Mouse (Mus musculus): Measurements from ENCODE around the gene Usp25. TPM values are rescaled to one million over a fixed set of nuclear protein-coding genes. Genes with fewer than 3 reads are reported as not detected.

Gene Usp25
- polyA plus RNA-seq, 1 experiment = 42.1 TPM

DNA sequence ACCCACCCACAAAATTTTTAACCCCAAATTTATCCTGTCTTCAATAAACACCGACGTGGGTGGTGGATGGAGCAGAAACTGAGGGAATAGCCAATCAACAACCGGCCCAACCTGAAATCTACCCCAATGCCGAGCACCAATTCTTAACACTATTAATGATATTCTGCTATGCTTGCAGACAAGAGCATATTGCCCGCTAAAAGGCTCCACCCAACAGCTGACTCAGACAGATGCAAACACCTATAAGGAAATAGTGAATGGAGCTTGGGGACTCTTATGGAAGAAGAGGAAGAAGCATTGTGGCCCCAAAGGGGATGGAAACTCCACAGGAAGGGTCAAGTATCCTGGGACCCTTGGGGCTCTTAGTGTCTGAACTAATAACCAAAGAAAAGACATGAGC is 133.3 kb downstream of the Usp25 start:
- no peak for TF ChIP-seq CTCF (IDR thresholded peaks at IDR 0.05; ENCODE audit: control insufficient read depth, insufficient read depth, insufficient replicate concordance, low read depth, low read length)
- no peak for TF ChIP-seq POLR2A (IDR thresholded peaks at IDR 0.05; ENCODE audit: control insufficient read depth, low read depth, low read length)
- Histone ChIP-seq H3K36me3 (ENCODE audit: control insufficient read depth, insufficient read depth, low read length) (no peaks in the 10 kb centered on the region), H3K27ac (ENCODE audit: control insufficient read depth, insufficient read depth, low read depth, low read length) (no peak overlapping the region), H3K4me3 (ENCODE audit: control insufficient read depth, low read depth, low read length) (no peak overlapping the region), H3K27me3 (ENCODE audit: control insufficient read depth, insufficient read depth, low read length) (no peaks in the 10 kb centered on the region), H3K4me1 (ENCODE audit: control insufficient read depth, insufficient read depth, low read length) (no peaks in the 10 kb centered on the region)

DNA sequence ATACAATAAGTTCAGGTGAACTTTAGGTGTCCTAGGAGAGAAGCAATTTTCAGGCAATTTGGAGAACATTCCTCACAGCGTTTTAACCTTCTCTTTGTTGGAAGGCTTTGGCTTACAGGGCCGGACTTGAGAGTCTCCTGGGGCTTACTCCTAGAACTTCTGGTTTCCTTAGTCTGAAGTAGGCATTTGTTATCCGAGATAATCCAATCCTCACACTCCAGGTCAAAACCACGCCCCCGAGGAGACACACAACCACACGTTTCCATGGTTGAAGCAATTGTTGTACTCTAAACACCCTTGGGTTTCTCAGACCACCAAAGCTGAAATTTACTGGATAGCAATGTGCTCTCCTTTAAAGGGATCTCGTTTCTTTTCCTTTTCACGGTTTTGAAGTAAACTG is 136.8 kb downstream of the Usp25 start:
- no peak overlapping the region for H3K27ac ChIP-seq (ENCODE audit: control insufficient read depth, insufficient read depth, low read depth, low read length)
- TF ChIP-seq CTCF (IDR thresholded peaks at IDR 0.05; ENCODE audit: control insufficient read depth, insufficient read depth, insufficient replicate concordance, low read depth, low read length) = no peak
- TF ChIP-seq POLR2A (IDR thresholded peaks at IDR 0.05; ENCODE audit: control insufficient read depth, low read depth, low read length) = no peak
- H3K4me1 ChIP-seq (ENCODE audit: control insufficient read depth, insufficient read depth, low read length) = no peaks in the 10 kb centered on the region
- no peaks in the 10 kb centered on the region for H3K27me3 ChIP-seq (ENCODE audit: control insufficient read depth, insufficient read depth, low read length)
- no peak overlapping the region for H3K4me3 ChIP-seq (ENCODE audit: control insufficient read depth, low read depth, low read length)
- H3K36me3 ChIP-seq (ENCODE audit: control insufficient read depth, insufficient read depth, low read length) = no peaks in the 10 kb centered on the region

DNA sequence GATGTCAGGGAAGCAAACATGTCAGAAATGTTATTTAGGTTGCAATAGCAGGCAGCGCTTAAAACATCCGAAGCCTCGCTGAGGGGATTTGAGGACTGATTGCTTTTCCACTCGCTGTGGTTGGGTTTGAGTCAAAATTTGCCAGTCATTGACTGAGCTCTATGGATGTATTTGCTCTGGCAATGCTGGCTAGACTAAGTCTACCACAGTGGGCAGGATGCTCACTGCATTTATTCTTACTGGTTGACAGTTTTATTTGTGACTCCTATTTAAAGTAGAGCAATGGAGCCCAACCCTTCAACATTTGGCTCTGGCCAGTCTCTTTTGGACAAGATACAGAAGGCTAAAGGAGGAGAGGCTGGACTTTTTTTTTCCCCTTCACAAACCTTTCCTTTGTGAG is 137.4 kb downstream of the Usp25 start:
- Histone ChIP-seq H3K4me3 (ENCODE audit: control insufficient read depth, low read depth, low read length) (no peak overlapping the region), H3K4me1 (ENCODE audit: control insufficient read depth, insufficient read depth, low read length) (no peaks in the 10 kb centered on the region), H3K27ac (ENCODE audit: control insufficient read depth, insufficient read depth, low read depth, low read length) (no peak overlapping the region), H3K36me3 (ENCODE audit: control insufficient read depth, insufficient read depth, low read length) (no peaks in the 10 kb centered on the region), H3K27me3 (ENCODE audit: control insufficient read depth, insufficient read depth, low read length) (no peaks in the 10 kb centered on the region)
- TF ChIP-seq CTCF (IDR thresholded peaks at IDR 0.05; ENCODE audit: control insufficient read depth, insufficient read depth, insufficient replicate concordance, low read depth, low read length) (no peak), POLR2A (IDR thresholded peaks at IDR 0.05; ENCODE audit: control insufficient read depth, low read depth, low read length) (no peak)

DNA sequence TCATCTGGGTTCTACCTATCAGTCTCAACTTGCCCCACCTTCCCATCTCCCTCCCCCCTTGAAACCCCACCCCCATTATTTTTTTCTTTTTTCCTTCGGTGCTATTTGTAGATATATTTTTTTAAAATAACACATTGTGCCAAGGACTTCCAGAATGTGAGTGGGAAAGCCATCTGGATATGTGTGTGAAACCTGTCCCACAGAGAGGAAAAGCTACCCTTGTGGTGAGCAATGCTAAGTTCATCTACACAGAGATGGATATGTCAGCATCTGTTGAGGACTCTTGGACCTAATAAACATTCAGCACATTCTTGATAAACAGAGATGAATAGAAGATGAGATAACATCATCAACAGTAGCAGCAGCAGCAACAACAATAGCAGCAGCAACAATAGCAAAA is 138.8 kb downstream of the Usp25 start:
- Histone ChIP-seq H3K36me3 (ENCODE audit: control insufficient read depth, insufficient read depth, low read length) (no peaks in the 10 kb centered on the region), H3K4me1 (ENCODE audit: control insufficient read depth, insufficient read depth, low read length) (no peaks in the 10 kb centered on the region), H3K4me3 (ENCODE audit: control insufficient read depth, low read depth, low read length) (no peak overlapping the region), H3K27me3 (ENCODE audit: control insufficient read depth, insufficient read depth, low read length) (no peaks in the 10 kb centered on the region), H3K27ac (ENCODE audit: control insufficient read depth, insufficient read depth, low read depth, low read length) (no peak overlapping the region)
- no peak for TF ChIP-seq POLR2A (IDR thresholded peaks at IDR 0.05; ENCODE audit: control insufficient read depth, low read depth, low read length)
- TF ChIP-seq CTCF (IDR thresholded peaks at IDR 0.05; ENCODE audit: control insufficient read depth, insufficient read depth, insufficient replicate concordance, low read depth, low read length) = no peak

DNA sequence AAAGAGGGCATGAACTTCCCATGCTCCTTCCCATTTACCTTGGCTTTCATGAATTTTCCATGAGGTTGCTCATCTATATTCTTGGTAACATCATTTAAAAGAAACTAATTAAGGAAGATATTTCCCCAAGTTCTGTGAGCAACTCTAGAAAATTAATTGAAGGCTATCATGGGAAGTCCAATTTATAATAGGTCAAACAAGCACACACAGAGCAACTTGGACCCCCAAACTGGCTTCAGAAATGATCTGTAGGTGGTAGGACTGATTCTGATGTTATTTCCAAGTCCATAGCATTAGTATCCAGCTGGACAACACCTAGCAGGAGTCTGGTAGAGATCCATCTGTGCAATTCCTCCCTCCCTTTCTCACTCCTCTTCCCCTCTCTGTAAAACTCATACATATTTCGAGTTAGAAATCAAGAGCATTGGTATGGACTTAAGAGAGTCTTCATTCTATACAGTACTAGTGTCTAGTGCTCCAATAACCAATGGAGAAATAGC is 139.8 kb downstream of the Usp25 start:
- Histone ChIP-seq H3K36me3 (ENCODE audit: control insufficient read depth, insufficient read depth, low read length) (no peaks in the 10 kb centered on the region), H3K27me3 (ENCODE audit: control insufficient read depth, insufficient read depth, low read length) (no peaks in the 10 kb centered on the region), H3K4me1 (ENCODE audit: control insufficient read depth, insufficient read depth, low read length) (no peaks in the 10 kb centered on the region), H3K27ac (ENCODE audit: control insufficient read depth, insufficient read depth, low read depth, low read length) (no peak overlapping the region), H3K4me3 (ENCODE audit: control insufficient read depth, low read depth, low read length) (no peak overlapping the region)
- no peak for TF ChIP-seq CTCF (IDR thresholded peaks at IDR 0.05; ENCODE audit: control insufficient read depth, insufficient read depth, insufficient replicate concordance, low read depth, low read length)
- no peak for TF ChIP-seq POLR2A (IDR thresholded peaks at IDR 0.05; ENCODE audit: control insufficient read depth, low read depth, low read length)

DNA sequence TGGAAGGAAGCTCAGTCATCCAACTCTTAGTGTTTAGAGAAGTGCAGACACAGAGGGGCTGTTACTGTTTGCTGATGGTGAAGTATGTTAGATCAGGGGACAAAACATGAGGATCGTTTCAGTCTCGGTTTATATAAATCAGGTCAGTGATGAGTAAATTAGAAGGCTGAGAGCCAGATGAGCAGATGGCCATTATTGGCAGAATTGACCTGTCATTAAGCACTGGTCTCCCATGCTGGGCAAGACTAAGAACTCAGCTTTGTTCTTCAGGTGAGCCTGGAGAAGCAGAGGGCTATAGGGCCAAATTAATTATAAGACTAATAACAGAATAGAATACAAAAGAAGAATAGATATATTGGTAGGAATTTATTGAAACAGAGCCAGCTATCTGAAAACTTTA is 140.3 kb downstream of the Usp25 start:
- no peaks in the 10 kb centered on the region for H3K27me3 ChIP-seq (ENCODE audit: control insufficient read depth, insufficient read depth, low read length)
- no peak overlapping the region for H3K27ac ChIP-seq (ENCODE audit: control insufficient read depth, insufficient read depth, low read depth, low read length)
- H3K4me3 ChIP-seq (ENCODE audit: control insufficient read depth, low read depth, low read length) = no peak overlapping the region
- no peaks in the 10 kb centered on the region for H3K36me3 ChIP-seq (ENCODE audit: control insufficient read depth, insufficient read depth, low read length)
- H3K4me1 ChIP-seq (ENCODE audit: control insufficient read depth, insufficient read depth, low read length) = no peaks in the 10 kb centered on the region
- no peak for TF ChIP-seq CTCF (IDR thresholded peaks at IDR 0.05; ENCODE audit: control insufficient read depth, insufficient read depth, insufficient replicate concordance, low read depth, low read length)

DNA sequence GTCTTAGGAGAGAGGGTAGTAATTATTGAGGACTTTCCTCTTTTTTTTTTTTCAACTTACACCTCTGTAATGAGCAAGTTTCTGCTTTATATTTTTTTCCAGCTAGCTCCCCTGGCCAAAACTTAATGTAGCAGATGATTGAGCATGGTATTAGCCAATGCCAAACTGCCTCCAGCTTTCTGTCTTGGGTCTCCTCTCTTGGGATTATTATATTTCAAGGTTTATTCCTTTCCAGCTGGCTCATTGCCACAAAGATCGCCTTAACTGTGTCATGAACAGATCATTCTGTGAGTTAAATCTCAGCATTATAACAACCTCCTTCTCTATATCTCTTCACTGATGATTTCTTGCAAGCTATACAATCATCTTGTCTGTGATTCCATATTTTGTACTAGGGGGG is 141.3 kb downstream of the Usp25 start:
- no peak overlapping the region for H3K27ac ChIP-seq (ENCODE audit: control insufficient read depth, insufficient read depth, low read depth, low read length)
- no peak overlapping the region for H3K4me3 ChIP-seq (ENCODE audit: control insufficient read depth, low read depth, low read length)
- TF ChIP-seq CTCF (IDR thresholded peaks at IDR 0.05; ENCODE audit: control insufficient read depth, insufficient read depth, insufficient replicate concordance, low read depth, low read length) (no peak), POLR2A (IDR thresholded peaks at IDR 0.05; ENCODE audit: control insufficient read depth, low read depth, low read length) (no peak)
- no peaks in the 10 kb centered on the region for H3K4me1 ChIP-seq (ENCODE audit: control insufficient read depth, insufficient read depth, low read length)
- no peaks in the 10 kb centered on the region for H3K36me3 ChIP-seq (ENCODE audit: control insufficient read depth, insufficient read depth, low read length)
- H3K27me3 ChIP-seq (ENCODE audit: control insufficient read depth, insufficient read depth, low read length) = no peaks in the 10 kb centered on the region
